Mouse (Mus musculus) C2C12 (cell line): ENCODE data around the gene 3110082I17Rik. TPM values are rescaled to one million over a fixed set of nuclear protein-coding genes. Genes with fewer than 3 reads are reported as not detected.

ENCODE experiments used
- H3K27me3 ChIP-seq: one replicate; pipeline ENCODE4 v1.6.1; 2011; ENCODE audit not compliant: control insufficient read depth, insufficient read depth, insufficient read length
- H3K36me3 ChIP-seq: one replicate; pipeline ENCODE4 v1.6.1; 2011; ENCODE audit not compliant: control insufficient read depth, insufficient read depth
- H3K4me3 ChIP-seq: one replicate; pipeline ENCODE4 v1.5.1; 2011; ENCODE audit warnings: mild to moderate bottlenecking, control low read depth; ENCODE audit not compliant: poor library complexity, insufficient read depth, severe bottlenecking
- H3K79me2 ChIP-seq: one replicate; pipeline ENCODE4 v1.6.1; 2011; ENCODE audit not compliant: control insufficient read depth, insufficient read depth
- H3K79me3 ChIP-seq: one replicate; pipeline ENCODE4 v1.6.1; 2011; ENCODE audit warnings: low read depth, control low read depth
- H3ac ChIP-seq: one replicate; pipeline ENCODE3; 2011; ENCODE audit warnings: low read depth; ENCODE audit not compliant: control insufficient read depth, insufficient read length
- CEBPB ChIP-seq: IDR thresholded peaks from one replicate; pipeline ENCODE4 v1.6.1; 2011; ENCODE audit warnings: low read depth, mild to moderate bottlenecking, control low read depth, moderate library complexity
- CTCF ChIP-seq: IDR thresholded peaks from one replicate; pipeline ENCODE4 v1.5.1; 2011; ENCODE audit not compliant: control insufficient read depth, insufficient read depth, insufficient read length
- FOSL1 ChIP-seq: IDR thresholded peaks from one replicate; pipeline ENCODE4 v1.8.0; 2011; ENCODE audit warnings: mild to moderate bottlenecking, low read length; ENCODE audit not compliant: poor library complexity, insufficient read depth, severe bottlenecking
- MAX ChIP-seq: IDR thresholded peaks from one replicate; pipeline ENCODE4 v1.6.1; 2011; ENCODE audit warnings: mild to moderate bottlenecking, control low read depth
- MYOD1 ChIP-seq: IDR thresholded peaks from one replicate; pipeline ENCODE4 v1.6.1; 2011; ENCODE audit warnings: low read depth; ENCODE audit not compliant: control insufficient read depth, insufficient read length
- MYOG ChIP-seq: IDR thresholded peaks from one replicate; pipeline ENCODE4 v1.6.1; 2011; ENCODE audit not compliant: control insufficient read depth, insufficient read length; ENCODE audit errors: extremely low read depth
- USF1 ChIP-seq: IDR thresholded peaks from one replicate; pipeline ENCODE4 v1.6.1; 2011; ENCODE audit warnings: low read depth, mild to moderate bottlenecking, control low read depth, moderate library complexity
- polyA plus RNA-seq: library from polyadenylated mRNA; unstranded; fragments of >200 nt; fragmentation: generic; extraction: Trizol; gene quantifications from one replicate; pipeline ENCODE4 v1.2.1, GENCODE M21; 2012; ENCODE audit warnings: missing spikeins

The 3110082I17Rik gene
- polyA plus RNA-seq, 1 experiment: 31.4 TPM

DNA sequence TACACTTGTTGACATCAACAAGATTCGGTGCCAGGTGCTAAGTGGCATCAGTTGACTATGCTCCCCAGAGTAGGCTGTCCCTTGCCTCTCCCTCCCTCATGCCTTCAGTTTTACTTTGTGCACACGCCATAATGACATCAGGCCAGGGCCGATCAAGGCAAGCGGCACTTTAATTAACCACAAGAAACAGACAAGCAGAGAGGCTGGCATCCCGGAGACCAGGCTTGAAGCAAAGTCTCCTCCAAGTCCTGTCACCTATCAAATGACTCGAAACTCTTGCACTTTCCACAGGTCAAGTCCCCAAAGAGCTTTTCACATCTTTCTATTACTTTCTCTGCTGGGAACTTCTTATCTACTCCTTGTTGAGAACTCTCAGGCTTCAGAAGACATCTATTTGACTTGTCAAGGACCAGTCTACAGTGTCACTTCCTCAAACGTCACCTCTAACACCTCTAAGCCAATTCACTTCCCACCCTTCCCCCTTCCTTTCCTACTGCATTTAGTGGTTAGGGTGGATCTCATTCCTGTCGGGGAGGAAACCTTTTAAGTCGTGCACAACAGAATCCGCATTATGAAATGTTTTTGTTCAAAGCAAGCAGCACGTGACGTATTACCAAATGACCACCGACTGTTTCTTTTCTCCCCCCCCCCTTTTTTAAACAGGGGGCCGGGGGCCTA, 23.0 kb upstream of the 3110082I17Rik start:
- Histone ChIP-seq H3K4me3 (peak overlapping the region; percentile 95), H3K79me3 (peaks cover 14% of the 10 kb centered on the region), H3ac (peak overlapping the region; percentile 93), H3K36me3 (peaks cover 35% of the 10 kb centered on the region), H3K79me2 (peaks cover 28% of the 10 kb centered on the region), H3K27me3 (no peaks in the 10 kb centered on the region)
- TF ChIP-seq CEBPB (no peak), MYOG (no peak), CTCF (no peak), MAX (no peak), FOSL1 (no peak), MYOD1 (no peak), USF1 (no peak)

- Histone ChIP-seq H3ac (no peak overlapping the region), H3K79me2 (peaks cover 28% of the 10 kb centered on the region), H3K27me3 (no peaks in the 10 kb centered on the region), H3K36me3 (peaks cover 62% of the 10 kb centered on the region), H3K79me3 (peaks cover 14% of the 10 kb centered on the region), H3K4me3 (no peak overlapping the region)
- TF ChIP-seq MYOG: no peak
- TF ChIP-seq USF1: no peak
Measured at GRCm38 (mm10) chr5:139480406-139480805, 20.1 kb upstream of the 3110082I17Rik start.

- TF ChIP-seq CEBPB: no peak
- peak; percentile 27 for TF ChIP-seq MYOD1
- no peak for TF ChIP-seq USF1
- TF ChIP-seq CTCF: no peak
- peaks cover 26% of the 10 kb centered on the region for H3K79me2 ChIP-seq
- no peaks in the 10 kb centered on the region for H3K27me3 ChIP-seq
- peaks cover 73% of the 10 kb centered on the region for H3K36me3 ChIP-seq
- no peak overlapping the region for H3ac ChIP-seq
- H3K79me3 ChIP-seq: peaks cover 14% of the 10 kb centered on the region
- no peak overlapping the region for H3K4me3 ChIP-seq
Measured at GRCm38 (mm10) chr5:139479088-139479487, 18.8 kb upstream of the 3110082I17Rik start.

GRCm38 (mm10) chr5:139474741-139475140, 14.4 kb upstream of the 3110082I17Rik start:
- H3K4me3 ChIP-seq: no peak overlapping the region
- no peaks in the 10 kb centered on the region for H3K79me2 ChIP-seq
- H3K36me3 ChIP-seq: peaks cover 76% of the 10 kb centered on the region
- TF ChIP-seq FOSL1 (no peak), MAX (no peak), USF1 (no peak), CTCF (no peak), MYOD1 (no peak), MYOG (no peak), CEBPB (no peak)
- no peak overlapping the region for H3ac ChIP-seq
- no peaks in the 10 kb centered on the region for H3K27me3 ChIP-seq
- no peaks in the 10 kb centered on the region for H3K79me3 ChIP-seq

GRCm38 (mm10) chr5:139467998-139468397, 7.7 kb upstream of the 3110082I17Rik start:
- H3K79me3 ChIP-seq: no peaks in the 10 kb centered on the region
- peaks cover 18% of the 10 kb centered on the region for H3K36me3 ChIP-seq
- H3ac ChIP-seq: no peak overlapping the region
- H3K79me2 ChIP-seq: no peaks in the 10 kb centered on the region
- no peak overlapping the region for H3K4me3 ChIP-seq
- no peaks in the 10 kb centered on the region for H3K27me3 ChIP-seq
- no peak for TF ChIP-seq MYOD1
- no peak for TF ChIP-seq USF1
- no peak for TF ChIP-seq MYOG
- no peak for TF ChIP-seq MAX
- TF ChIP-seq FOSL1: no peak
- TF ChIP-seq CEBPB: no peak
- TF ChIP-seq CTCF: peak; percentile 13

DNA sequence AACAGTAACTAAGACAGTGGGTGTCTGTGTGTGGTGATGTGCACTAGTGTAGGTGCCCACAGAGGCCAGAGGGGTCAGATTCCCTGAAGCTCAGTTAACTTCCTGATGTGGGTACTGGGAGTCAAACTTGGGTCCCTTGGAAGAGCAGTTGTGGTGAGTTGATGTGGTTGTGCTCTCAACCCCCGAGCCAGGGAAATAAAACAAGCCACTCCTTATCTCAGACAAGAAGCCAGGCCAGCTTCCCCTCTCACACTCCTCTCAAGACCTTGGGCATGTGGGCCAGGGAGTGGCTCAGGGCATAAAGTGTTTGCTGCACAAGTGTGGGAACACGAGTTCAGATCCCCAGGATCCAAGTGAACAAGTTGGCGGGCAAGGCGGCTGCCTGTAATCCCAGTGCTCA, 6.5 kb upstream of the 3110082I17Rik start:
- H3ac ChIP-seq: no peak overlapping the region
- no peaks in the 10 kb centered on the region for H3K27me3 ChIP-seq
- no peak for TF ChIP-seq CEBPB
- TF ChIP-seq USF1: no peak
- no peak for TF ChIP-seq FOSL1
- TF ChIP-seq MYOG: no peak
- no peak for TF ChIP-seq CTCF
- TF ChIP-seq MAX: no peak
- no peak for TF ChIP-seq MYOD1
- H3K4me3 ChIP-seq: no peak overlapping the region
- no peaks in the 10 kb centered on the region for H3K79me2 ChIP-seq
- H3K36me3 ChIP-seq: peaks cover 6% of the 10 kb centered on the region
- H3K79me3 ChIP-seq: no peaks in the 10 kb centered on the region
